12 mouse cellular contexts compared by ENCODE assay signal in genomic region chr11:51658291-51658690, GRCm38 (mm10). TPM values are rescaled to one million over a fixed set of nuclear protein-coding genes. Genes with fewer than 3 reads are reported as not detected.
A peak's percentile ranks its signal among the peaks of the same experiment; 100 is the strongest.
DNase-seq lines count a peak whose midpoint lies in the region; ATAC-seq and TF ChIP-seq lines count a peak whose summit lies in the region.
"Had no signal": no experiment of that assay in that cellular context is flagged by ENCODE, and none has a peak within 500 bp of the region (broad histone marks: within the 10 kb centered on the region; RNA-seq: fewer than 3 reads in every experiment).

No protein-coding gene starts in this region.

- H3K27ac ChIP-seq in gastrocnemius, adult 2 months: peak overlapping the region; percentile 54
- H3K27ac ChIP-seq in left cerebral cortex, adult 2 months: peak overlapping the region; percentile 13; the same call in 1 of the 2 replicates
- peak overlapping the region; percentile 37; the same call in 1 of the 2 replicates for H3K27ac ChIP-seq in cortical plate, adult 2 months (ENCODE audit: insufficient read depth, low read length)
- H3K27ac ChIP-seq in neural tube, embryonic 14.5 days (ENCODE audit: low read depth, low read length): 0 out of 2 replicates have a peak overlapping the region, but pooled peaks have one; percentile 5
- H3K27ac ChIP-seq: forebrain, embryonic 10.5 days; liver, embryonic 15.5 days had no signal

- H3K4me2 ChIP-seq in neural tube, embryonic 14.5 days (ENCODE audit: low read depth, low read length): no peak overlapping the region
- H3K4me2 ChIP-seq: liver, embryonic 15.5 days had no signal

- H3K4me3 ChIP-seq in gastrocnemius, adult 2 months: no peak overlapping the region
- no peak overlapping the region for H3K4me3 ChIP-seq in left cerebral cortex, adult 2 months
- H3K4me3 ChIP-seq in cortical plate, adult 2 months (ENCODE audit: insufficient read depth, low read length): no peak overlapping the region
- H3K4me3 ChIP-seq in neural tube, embryonic 14.5 days (ENCODE audit: low read depth, low read length): no peak overlapping the region
- H3K4me3 ChIP-seq: forebrain, embryonic 10.5 days; liver, embryonic 15.5 days had no signal

- H3K9ac ChIP-seq in neural tube, embryonic 14.5 days (replicated peaks; ENCODE audit: low read depth, low read length): no peak overlapping the region
- H3K9ac ChIP-seq: liver, embryonic 15.5 days had no signal

- no peaks in the 10 kb centered on the region for H3K9me3 ChIP-seq in neural tube, embryonic 14.5 days (ENCODE audit: control insufficient read depth, low read length)
- H3K9me3 ChIP-seq: forebrain, embryonic 10.5 days; liver, embryonic 15.5 days had no signal

- intact Hi-C loops in gastrocnemius, adult 2 months (cut with DNase I): no loop called here
- intact Hi-C loops in left cerebral cortex, adult 2 months (cut with DNase I): no loop called here

- no peak for TF ChIP-seq CTCF in gastrocnemius, adult 2 months (IDR thresholded peaks at IDR 0.05)
- TF ChIP-seq CTCF in left cerebral cortex, adult 2 months (IDR thresholded peaks at IDR 0.05): no peak
- TF ChIP-seq CTCF in cortical plate, adult 2 months (IDR thresholded peaks at IDR 0.05; ENCODE audit: extremely low read depth, insufficient read depth, low read length): no peak

- no peak for ATAC-seq in neural tube, embryonic 14.5 days (ENCODE audit: low read depth)

- TF ChIP-seq POLR2A in cortical plate, adult 2 months (IDR thresholded peaks at IDR 0.05; ENCODE audit: extremely low read depth, insufficient read depth, low read length): no peak

- 0 out of 2 replicates have a peak, but pooled peaks cover 4% of the 10 kb centered on the region for H3K4me1 ChIP-seq in cortical plate, adult 2 months (ENCODE audit: control insufficient read depth, insufficient read depth, low read length)
- peaks cover 3% of the 10 kb centered on the region; the same call in 1 of the 2 replicates for H3K4me1 ChIP-seq in neural tube, embryonic 14.5 days (ENCODE audit: control insufficient read depth, insufficient read depth, low read length)

- no peak for DNase-seq in gastrocnemius, adult 2 months
- no peak for DNase-seq in gastrocnemius, postnatal 25 days
- no peak for DNase-seq in left cerebral cortex, adult 2 months (ENCODE audit: extremely low spot score in 1 of 2, low spot score in 2 of 2)
- no peak for DNase-seq in left cerebral cortex, adult 8-10 months (ENCODE audit: low spot score in 2 of 2)
- no peak for DNase-seq in adrenal gland, postnatal 14 days
- no peak for DNase-seq in gastrocnemius, adult 18-20 months (ENCODE audit: low spot score)
- DNase-seq: cerebellum, adult 2 months; gastrocnemius, postnatal 14 days had no signal

- no peaks in the 10 kb centered on the region for H3K36me3 ChIP-seq in neural tube, embryonic 14.5 days (ENCODE audit: control insufficient read depth, insufficient read depth, low read length)
- H3K36me3 ChIP-seq: forebrain, embryonic 10.5 days; liver, embryonic 15.5 days had no signal

- 58% methylated on average over 7 of the region's 7 CpGs for WGBS in neural tube, embryonic 14.5 days

- H3K27me3 ChIP-seq in neural tube, embryonic 14.5 days (ENCODE audit: control insufficient read depth, insufficient read depth, low read length): no peaks in the 10 kb centered on the region
- H3K27me3 ChIP-seq: liver, embryonic 15.5 days had no signal

RNA-seq across cellular contexts. Expression of gene D930048N14Rik, which starts 7.5 kb away (rescaled TPM):
- under 1 TPM; 0.20 to 0.31 TPM for total RNA-seq in gastrocnemius, adult 2 months (2021)
- under 1 TPM; 0.20 to 0.32 TPM for total RNA-seq in gastrocnemius, postnatal 25 days (2021)
- total RNA-seq in left cerebral cortex, adult 2 months (2021): 1 to 10 TPM; 1.8 to 1.9 TPM
- 1 to 10 TPM; 1.6 to 2.8 (median 2.6) TPM for total RNA-seq in left cerebral cortex, adult 8-10 months (2022)
- polyA plus RNA-seq in cortical plate, adult 2 months (2012; rRNA removed): 5.3 and 6.0 TPM in 2 replicates
- 1.7 and 1.8 TPM in 2 replicates for polyA plus RNA-seq in neural tube, embryonic 14.5 days (2014; fragmentation: Nextera tagmentation; extraction: Ambion mirVana)
- 1.9 and 2.7 TPM in 2 replicates for total RNA-seq in adrenal gland, postnatal 14 days (2021)
- total RNA-seq in gastrocnemius, adult 18-20 months (2021): under 1 TPM; 0.09 to 0.14 TPM

RNA-seq across cellular contexts. Expression of gene N4bp3, which starts 7.6 kb away (rescaled TPM):
- 1 to 10 TPM; 2.7 to 4.2 TPM for total RNA-seq in gastrocnemius, adult 2 months (2021)
- total RNA-seq in gastrocnemius, postnatal 25 days (2021): 1 to 10 TPM; 2.9 to 3.8 TPM
- 10 to 100 TPM; 10.4 to 14.3 TPM for total RNA-seq in left cerebral cortex, adult 2 months (2021)
- 10 to 100 TPM; 15.5 to 17.2 (median 16.7) TPM for total RNA-seq in left cerebral cortex, adult 8-10 months (2022)
- 9.1 and 10.2 TPM in 2 replicates for polyA plus RNA-seq in cortical plate, adult 2 months (2012; rRNA removed)
- 16.2 and 17.7 TPM in 2 replicates for polyA plus RNA-seq in neural tube, embryonic 14.5 days (2014; fragmentation: Nextera tagmentation; extraction: Ambion mirVana)
- total RNA-seq in adrenal gland, postnatal 14 days (2021): 16.2 and 18.8 TPM in 2 replicates
- total RNA-seq in gastrocnemius, adult 18-20 months (2021): 1 to 10 TPM; 2.0 to 2.6 TPM

RNA-seq across cellular contexts. Expression of gene Rmnd5b, which starts 22.6 kb away (rescaled TPM):
- total RNA-seq in gastrocnemius, adult 2 months (2021): 10 to 100 TPM; 11.4 to 11.6 TPM
- total RNA-seq in gastrocnemius, postnatal 25 days (2021): 10 to 100 TPM in 1 of 2 experiments, 1 to 10 TPM in 1; 9.3 to 12.3 TPM
- 10 to 100 TPM; 56.1 to 61.9 TPM for total RNA-seq in left cerebral cortex, adult 2 months (2021)
- total RNA-seq in left cerebral cortex, adult 8-10 months (2022): 10 to 100 TPM; 48.2 to 59.4 (median 54.7) TPM
- 80.3 and 81.2 TPM in 2 replicates for polyA plus RNA-seq in cortical plate, adult 2 months (2012; rRNA removed)
- 81.8 and 93.5 TPM in 2 replicates for polyA plus RNA-seq in neural tube, embryonic 14.5 days (2014; fragmentation: Nextera tagmentation; extraction: Ambion mirVana)
- 39.0 and 39.9 TPM in 2 replicates for total RNA-seq in adrenal gland, postnatal 14 days (2021)
- total RNA-seq in gastrocnemius, adult 18-20 months (2021): 10 to 100 TPM; 10.7 to 12.7 TPM

RNA-seq across cellular contexts. Expression of gene 0610009B22Rik, which starts 30.4 kb away (rescaled TPM):
- 10 to 100 TPM; 42.1 to 43.2 TPM for total RNA-seq in gastrocnemius, adult 2 months (2021)
- total RNA-seq in gastrocnemius, postnatal 25 days (2021): 10 to 100 TPM; 30.6 to 31.5 TPM
- 10 to 100 TPM; 32.4 to 35.2 TPM for total RNA-seq in left cerebral cortex, adult 2 months (2021)
- 10 to 100 TPM; 30.0 to 34.7 (median 33.3) TPM for total RNA-seq in left cerebral cortex, adult 8-10 months (2022)
- polyA plus RNA-seq in cortical plate, adult 2 months (2012; rRNA removed): 37.7 and 41.1 TPM in 2 replicates
- polyA plus RNA-seq in neural tube, embryonic 14.5 days (2014; fragmentation: Nextera tagmentation; extraction: Ambion mirVana): 103 and 115 TPM in 2 replicates
- 47.1 and 52.0 TPM in 2 replicates for total RNA-seq in adrenal gland, postnatal 14 days (2021)
- total RNA-seq in gastrocnemius, adult 18-20 months (2021): 10 to 100 TPM; 40.2 to 46.1 TPM

RNA-seq across cellular contexts. Expression of gene Nhp2, which starts 38.8 kb away (rescaled TPM):
- 10 to 100 TPM; 24.9 to 25.7 TPM for total RNA-seq in gastrocnemius, adult 2 months (2021)
- total RNA-seq in gastrocnemius, postnatal 25 days (2021): 10 to 100 TPM; 19.3 to 23.6 TPM
- 10 to 100 TPM; 45.0 to 46.2 TPM for total RNA-seq in left cerebral cortex, adult 2 months (2021)
- total RNA-seq in left cerebral cortex, adult 8-10 months (2022): 10 to 100 TPM; 50.4 to 57.4 (median 53.6) TPM
- 73.0 and 78.5 TPM in 2 replicates for polyA plus RNA-seq in cortical plate, adult 2 months (2012; rRNA removed)
- 104 and 112 TPM in 2 replicates for polyA plus RNA-seq in neural tube, embryonic 14.5 days (2014; fragmentation: Nextera tagmentation; extraction: Ambion mirVana)
- total RNA-seq in adrenal gland, postnatal 14 days (2021): 64.2 and 74.7 TPM in 2 replicates
- total RNA-seq in gastrocnemius, adult 18-20 months (2021): 10 to 100 TPM; 24.2 to 28.1 TPM
